Mouse (Mus musculus) embryonic facial prominence, embryonic 11.5 days (tissue): ENCODE measurements around the gene Trcg1. TPM values are rescaled to one million over a fixed set of nuclear protein-coding genes. Genes with fewer than 3 reads are reported as not detected.

Source experiments
- ATAC-seq: fragments of 200-750 bp; cut with Nextera tagmentation; replicated peaks from 2 replicates; pipeline ENCODE4 v1.8.0; 2017; ENCODE audit warnings: low read depth; ENCODE audit not compliant: insufficient number of reproducible peaks, low FRiP score, low TSS enrichment
- DNase-seq: peaks from one replicate; pipeline ENCODE4 v3.0.0-alpha.2; 2015; ENCODE audit warnings: low spot score
- H3K27ac ChIP-seq: fragments of 300-500 bp; sonication (generic); replicated peaks from 2 replicates; pipeline ENCODE4 v1.5.1; 2014; ENCODE audit warnings: mild to moderate bottlenecking, low read depth, low read length, control low read depth
- H3K27me3 ChIP-seq: fragments of 300-500 bp; sonication (generic); 2 replicates; pipeline ENCODE4 v1.6.1; 2014; ENCODE audit warnings: mild to moderate bottlenecking, low read length, moderate library complexity, mixed read lengths; ENCODE audit not compliant: control insufficient read depth, insufficient read depth
- H3K36me3 ChIP-seq: fragments of 300-500 bp; sonication (generic); replicated peaks from 2 replicates; pipeline ENCODE4 v1.6.1; 2014; ENCODE audit warnings: low read depth, mild to moderate bottlenecking, low read length, moderate library complexity, mixed read lengths; ENCODE audit not compliant: control insufficient read depth, insufficient read depth
- H3K4me1 ChIP-seq: fragments of 300-500 bp; sonication (generic); 2 replicates; pipeline ENCODE4 v1.6.1; 2014; ENCODE audit warnings: low read length, mixed read lengths; ENCODE audit not compliant: control insufficient read depth, insufficient read depth
- H3K4me2 ChIP-seq: fragments of 300-500 bp; sonication (generic); 2 replicates; pipeline ENCODE4 v1.6.1; 2014; ENCODE audit warnings: low read depth, mild to moderate bottlenecking, control low read depth, low read length, moderate library complexity
- H3K4me3 ChIP-seq: fragments of 300-500 bp; sonication (generic); 2 replicates; pipeline ENCODE4 v1.5.1; 2014; ENCODE audit warnings: low read depth, low read length, control low read depth
- H3K9ac ChIP-seq: fragments of 300-500 bp; sonication (generic); replicated peaks from 2 replicates; pipeline ENCODE4 v1.6.1; 2014; ENCODE audit warnings: mild to moderate bottlenecking, control low read depth, low read length
- H3K9me3 ChIP-seq: fragments of 300-500 bp; sonication (generic); replicated peaks from 2 replicates; pipeline ENCODE4 v1.6.1; 2016; ENCODE audit warnings: mild to moderate bottlenecking, low read length, inconsistent platforms, mixed read lengths; ENCODE audit not compliant: control insufficient read depth
- WGBS: fragments of 180-500 bp; shearing (Covaris S2); extraction: QIAGEN DNeasy Blood & Tissue Kit; methylation state at CpG from one replicate; pipeline ENCODE4 v1.1.7; 2014; 5-methylcytosine and 5-hydroxymethylcytosine counted together
- polyA plus RNA-seq: library from polyadenylated mRNA; unstranded; fragments of >200 nt; fragmentation: Nextera tagmentation; extraction: Ambion mirVana; gene quantifications from 2 replicates; pipeline ENCODE4 v1.2.1, GENCODE M21; 2014

Trcg1 gene
- polyA plus RNA-seq, 1 experiment from 2014 or later, result not detected

- H3K9me3 ChIP-seq, result no peaks in the 10 kb centered on the region
- H3K36me3 ChIP-seq, result no peaks in the 10 kb centered on the region; the same call in 1 of the 2 replicates
- no peaks in the 10 kb centered on the region for H3K27me3 ChIP-seq
- WGBS, result 18% methylated on average over 12 of the region's 12 CpGs
- peak overlapping the region; percentile 77 for H3K4me3 ChIP-seq
- H3K27ac ChIP-seq, result no peak overlapping the region
- DNase-seq (no peak), ATAC-seq (no peak)
- no peaks in the 10 kb centered on the region; the same call in 1 of the 2 replicates for H3K4me1 ChIP-seq
- H3K4me2 ChIP-seq, result peak overlapping the region; percentile 72
- H3K9ac ChIP-seq, result peak overlapping the region; percentile 87
Measured at GRCm38 (mm10) chr9:57260940-57261339, 24.6 kb downstream of the Trcg1 start.

- Histone ChIP-seq H3K27ac (no peak overlapping the region), H3K4me2 (peak overlapping the region; percentile 72), H3K36me3 (no peaks in the 10 kb centered on the region; the same call in 1 of the 2 replicates), H3K9me3 (no peaks in the 10 kb centered on the region), H3K4me3 (peak overlapping the region; percentile 77), H3K27me3 (no peaks in the 10 kb centered on the region), H3K9ac (peak overlapping the region; percentile 87), H3K4me1 (no peaks in the 10 kb centered on the region; the same call in 1 of the 2 replicates)
- WGBS, result under 1% methylated on average over 26 of the region's 26 CpGs
- DNase-seq (peak; percentile 34), ATAC-seq (no peak)
Measured at GRCm38 (mm10) chr9:57261516-57261912, 25.2 kb downstream of the Trcg1 start.

GRCm38 (mm10) chr9:57261913-57262794, 25.8 kb downstream of the Trcg1 start, which contains the start of gene 1700017B05Rik:
TSS of gene 1700017B05Rik (minus strand) at chr9:57262612.
- under 1% methylated on average over 82 of the region's 87 CpGs for WGBS
- H3K4me2 ChIP-seq, result peak within 1 kb of the TSS; percentile 72
- peak within 1 kb of the TSS; percentile 16; the same call in 1 of the 2 replicates for H3K27ac ChIP-seq
- no peaks in the 10 kb centered on the region for H3K9me3 ChIP-seq
- no peaks in the 10 kb centered on the region; the same call in 1 of the 2 replicates for H3K4me1 ChIP-seq
- DNase-seq (peak; percentile 79), ATAC-seq (peak; percentile 69)
- H3K27me3 ChIP-seq, result no peaks in the 10 kb centered on the region
- H3K9ac ChIP-seq, result peak within 1 kb of the TSS; percentile 87
- peak within 1 kb of the TSS; percentile 77 for H3K4me3 ChIP-seq
- H3K36me3 ChIP-seq, result no peaks in the 10 kb centered on the region; the same call in 1 of the 2 replicates

- DNase-seq (no peak), ATAC-seq (no peak)
- H3K27ac ChIP-seq, result no peak overlapping the region
- WGBS, result 53% methylated on average over 13 of the region's 13 CpGs
- H3K9me3 ChIP-seq, result no peaks in the 10 kb centered on the region
- peak overlapping the region; percentile 87 for H3K9ac ChIP-seq
- H3K36me3 ChIP-seq, result no peaks in the 10 kb centered on the region
- H3K4me3 ChIP-seq, result peak overlapping the region; percentile 77
- no peaks in the 10 kb centered on the region for H3K27me3 ChIP-seq
- no peaks in the 10 kb centered on the region; the same call in 1 of the 2 replicates for H3K4me1 ChIP-seq
- peak overlapping the region; percentile 72 for H3K4me2 ChIP-seq
Measured at GRCm38 (mm10) chr9:57262795-57263684, 26.7 kb downstream of the Trcg1 start.

GRCm38 (mm10) chr9:57265125-57265524, 28.8 kb downstream of the Trcg1 start:
- DNase-seq (no peak), ATAC-seq (no peak)
- Histone ChIP-seq H3K4me1 (no peaks in the 10 kb centered on the region; the same call in none of the 2 replicates), H3K9me3 (no peaks in the 10 kb centered on the region), H3K27ac (no peak overlapping the region), H3K27me3 (no peaks in the 10 kb centered on the region), H3K4me3 (no peak overlapping the region), H3K9ac (no peak overlapping the region), H3K4me2 (no peak overlapping the region), H3K36me3 (no peaks in the 10 kb centered on the region)
- WGBS, result 30% methylated on average over 5 of the region's 5 CpGs

GRCm38 (mm10) chr9:57267421-57267820, 31.1 kb downstream of the Trcg1 start:
- 16% methylated on average over 5 of the region's 5 CpGs for WGBS
- no peaks in the 10 kb centered on the region for H3K9me3 ChIP-seq
- no peak overlapping the region for H3K27ac ChIP-seq
- no peak overlapping the region for H3K4me3 ChIP-seq
- H3K36me3 ChIP-seq, result no peaks in the 10 kb centered on the region
- H3K9ac ChIP-seq, result no peak overlapping the region
- DNase-seq (no peak), ATAC-seq (no peak)
- no peak overlapping the region for H3K4me2 ChIP-seq
- H3K4me1 ChIP-seq, result peaks cover 4% of the 10 kb centered on the region; the same call in 1 of the 2 replicates
- no peaks in the 10 kb centered on the region for H3K27me3 ChIP-seq

GRCm38 (mm10) chr9:57268078-57268477, 31.7 kb downstream of the Trcg1 start:
- Histone ChIP-seq H3K27ac (no peak overlapping the region), H3K9ac (no peak overlapping the region), H3K4me1 (peaks cover 4% of the 10 kb centered on the region; the same call in 1 of the 2 replicates), H3K36me3 (no peaks in the 10 kb centered on the region), H3K4me2 (no peak overlapping the region), H3K4me3 (no peak overlapping the region), H3K9me3 (no peaks in the 10 kb centered on the region), H3K27me3 (no peaks in the 10 kb centered on the region)
- WGBS, result 15% methylated on average over 10 of the region's 10 CpGs
- DNase-seq, result no peak
- no peak for ATAC-seq
